Mouse (Mus musculus) right cerebral cortex, adult 2 months (tissue): Measurements from ENCODE around the gene 6430571L13Rik.

Source experiments
- DNase-seq, 2 experiments: peaks; one replicate each; pipeline ENCODE4 v3.0.0; 2021 to 2022; ENCODE audit warnings: low spot score in 2 of 2

6430571L13Rik gene

DNA sequence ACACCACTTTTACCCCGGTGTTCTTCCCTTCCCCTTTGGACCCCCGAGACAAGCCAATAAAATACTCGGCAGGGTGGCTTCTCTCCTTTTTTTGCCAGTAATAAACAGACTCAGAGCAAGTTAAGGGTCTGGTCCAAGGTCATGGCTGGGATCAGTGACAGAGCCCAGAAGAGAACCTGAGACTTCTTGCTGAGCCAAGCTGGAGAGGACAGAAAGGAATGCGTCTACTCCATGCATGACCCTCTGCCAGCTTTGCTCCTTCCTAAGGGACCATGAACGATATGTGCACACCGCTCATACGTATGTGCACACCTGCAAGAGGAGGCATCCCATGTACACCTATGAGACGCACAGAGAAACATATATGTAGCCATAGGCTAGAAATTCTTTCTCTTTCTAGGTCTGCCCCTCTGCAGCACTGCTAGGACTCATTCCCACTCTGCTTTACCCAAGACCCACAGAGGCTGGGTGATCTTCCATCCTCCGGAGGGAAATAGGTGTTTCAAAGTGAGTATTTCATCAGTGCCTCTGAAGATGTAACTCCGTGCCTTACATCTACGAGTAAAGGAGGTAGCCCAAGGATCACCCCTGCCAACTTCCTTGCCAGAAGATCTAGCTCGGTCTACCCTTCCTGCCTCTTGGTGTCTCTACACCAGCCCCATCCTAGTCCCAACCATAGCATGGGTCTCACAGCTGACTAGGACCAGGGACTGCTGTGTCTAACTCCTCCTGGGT lies 676 bp downstream of the 6430571L13Rik start:
- no peak for DNase-seq

DNA sequence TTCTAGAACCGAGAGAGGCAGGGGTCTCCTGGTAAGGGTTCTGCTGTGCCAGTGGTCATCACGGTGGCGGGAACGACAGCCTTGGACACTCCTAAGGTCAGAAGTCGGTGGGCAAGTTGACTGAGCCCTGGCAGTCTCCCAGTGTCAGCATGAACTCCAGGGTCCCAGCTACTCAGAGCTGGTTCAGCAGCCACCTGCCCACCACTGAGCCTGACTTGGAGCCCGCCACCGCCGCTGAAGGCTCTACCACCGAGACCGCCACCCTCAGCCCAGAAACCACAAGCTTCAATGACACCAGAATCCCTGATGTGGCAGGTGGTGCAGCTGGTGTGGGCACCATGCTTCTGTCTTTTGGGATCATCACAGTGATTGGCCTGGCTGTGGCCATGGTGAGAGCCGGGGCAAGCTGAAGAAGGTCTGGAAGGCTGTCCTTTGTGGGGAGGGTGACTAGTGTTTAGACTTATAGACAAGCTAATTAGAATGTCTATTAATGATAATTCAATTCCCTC lies 1.9 kb downstream of the 6430571L13Rik start:
- no peak for DNase-seq

DNA sequence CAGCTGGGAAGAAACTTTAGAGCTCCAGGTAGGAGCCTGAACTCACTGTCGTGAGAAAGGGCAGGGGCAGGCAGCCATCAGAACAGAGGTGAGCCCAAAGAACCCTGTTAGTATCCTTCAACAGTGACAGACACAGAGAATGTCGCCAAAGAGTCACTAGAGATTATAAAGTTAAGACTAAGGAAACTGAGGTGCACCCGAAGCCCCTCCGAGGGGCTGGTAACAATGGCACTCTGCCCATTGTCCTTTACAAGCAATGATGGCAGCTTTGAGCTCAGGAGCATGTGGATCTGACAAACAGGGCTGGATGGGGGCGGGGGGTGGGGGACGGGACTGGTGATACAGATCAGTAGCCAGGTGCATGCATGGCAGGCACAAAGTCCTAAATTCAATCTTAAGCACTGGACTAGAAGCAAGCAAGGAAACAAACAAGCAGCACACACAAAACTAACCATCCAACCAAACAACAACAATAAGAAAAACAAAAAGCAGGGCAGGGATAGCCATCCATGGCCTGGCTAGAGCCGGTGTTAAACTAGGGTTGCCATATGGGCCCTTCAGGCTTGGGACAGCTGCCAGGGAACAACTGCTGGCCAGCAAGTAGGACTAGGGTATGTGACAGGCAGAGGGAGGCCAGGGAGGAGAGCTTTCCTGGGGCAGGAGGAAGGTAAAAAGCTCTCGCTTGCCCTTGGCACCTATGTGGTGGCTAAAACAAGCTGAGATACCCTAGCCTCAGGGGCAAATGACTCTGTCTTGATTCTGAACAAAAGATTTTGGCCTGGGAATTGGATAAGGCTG lies 2.9 kb downstream of the 6430571L13Rik start:
- DNase-seq, result no peak

DNA sequence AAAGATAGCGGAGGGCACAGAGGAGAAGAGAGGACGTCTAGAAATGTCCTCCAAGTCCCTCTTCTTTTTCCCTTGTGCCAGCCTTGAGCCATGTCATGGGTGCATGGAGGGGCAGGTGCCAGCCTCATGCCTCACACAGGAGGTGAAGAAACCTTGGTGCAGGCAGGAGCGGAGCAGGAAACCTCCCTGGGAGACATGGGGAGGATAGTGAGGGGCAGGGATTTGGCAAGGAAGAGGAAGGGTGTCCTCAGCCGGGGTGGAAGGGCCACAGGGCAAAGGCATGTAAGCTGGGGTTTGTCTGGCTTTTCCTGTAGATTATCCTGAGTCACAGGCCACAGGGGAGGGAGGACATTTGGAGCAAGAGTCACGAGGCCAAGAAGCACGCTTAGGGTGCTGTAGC lies 3.6 kb downstream of the 6430571L13Rik start:
- no peak for DNase-seq

DNA sequence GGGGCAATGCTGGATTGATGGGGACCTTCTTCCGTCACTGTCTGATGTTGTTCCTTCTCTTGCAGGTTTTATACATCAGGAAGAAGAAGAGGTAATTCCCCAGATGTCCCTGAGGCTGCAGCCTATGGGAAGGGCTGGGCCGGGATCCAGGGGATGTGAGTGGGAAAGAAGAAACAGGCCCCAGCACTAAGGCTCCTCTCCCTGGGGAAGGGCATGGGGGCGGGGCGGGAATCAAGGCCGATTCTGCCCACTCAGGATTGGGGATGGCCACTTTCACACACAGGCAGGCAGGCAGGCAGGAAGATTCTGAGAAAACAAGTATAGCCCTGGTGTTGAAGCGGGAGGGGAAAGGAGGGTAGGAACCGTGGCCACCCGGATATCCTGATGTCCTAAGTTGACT lies 5.7 kb downstream of the 6430571L13Rik start:
- DNase-seq, result no peak

DNA sequence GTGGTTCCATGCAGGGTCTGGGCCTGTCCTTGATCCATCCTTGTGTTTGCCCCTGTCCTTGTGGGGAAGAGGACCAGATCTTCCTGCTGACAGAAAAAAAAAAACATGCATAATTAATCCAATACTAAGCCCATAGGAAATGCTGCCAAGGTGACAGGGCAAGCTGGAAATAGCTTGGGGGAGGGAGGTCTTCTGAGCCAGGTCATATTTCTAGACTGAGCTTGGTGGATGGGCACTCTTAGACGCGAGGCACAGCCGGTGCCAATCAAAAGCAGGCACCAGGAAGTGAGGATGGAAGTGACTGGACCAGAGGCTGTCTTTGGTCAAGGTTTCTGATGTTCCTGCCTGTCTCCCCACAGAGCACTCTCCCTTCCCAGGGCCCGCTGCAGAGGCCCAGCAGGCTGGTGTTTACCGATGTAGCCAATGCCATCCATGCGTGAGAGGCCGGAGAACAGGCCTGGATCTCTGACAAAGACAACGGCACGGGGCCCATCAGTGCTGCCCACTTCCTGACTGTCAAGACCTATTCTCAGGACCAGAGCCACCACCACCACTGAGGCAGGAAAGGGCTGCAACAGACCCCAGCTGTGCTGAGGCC lies 7.3 kb downstream of the 6430571L13Rik start:
- no peak for DNase-seq

DNA sequence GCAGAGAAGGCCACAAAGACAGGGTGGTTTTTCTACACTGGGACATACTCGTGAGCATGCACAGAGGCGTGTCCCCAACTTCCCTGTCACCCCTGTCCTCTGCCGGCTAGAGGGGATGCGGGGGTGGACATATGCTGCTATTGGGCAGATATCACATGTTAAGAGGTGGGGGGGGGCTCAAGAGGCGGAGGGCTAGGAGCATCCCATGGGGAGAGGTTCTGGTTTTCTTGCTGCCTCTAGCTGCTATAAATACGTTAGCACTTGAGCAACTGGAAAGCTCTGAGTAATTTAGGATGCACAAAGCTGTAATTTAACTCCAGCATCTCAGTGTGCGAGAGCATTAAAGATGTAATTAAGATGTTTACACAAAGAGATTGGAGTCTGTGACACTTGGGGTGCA lies 8.9 kb downstream of the 6430571L13Rik start:
- no peak for DNase-seq

DNA sequence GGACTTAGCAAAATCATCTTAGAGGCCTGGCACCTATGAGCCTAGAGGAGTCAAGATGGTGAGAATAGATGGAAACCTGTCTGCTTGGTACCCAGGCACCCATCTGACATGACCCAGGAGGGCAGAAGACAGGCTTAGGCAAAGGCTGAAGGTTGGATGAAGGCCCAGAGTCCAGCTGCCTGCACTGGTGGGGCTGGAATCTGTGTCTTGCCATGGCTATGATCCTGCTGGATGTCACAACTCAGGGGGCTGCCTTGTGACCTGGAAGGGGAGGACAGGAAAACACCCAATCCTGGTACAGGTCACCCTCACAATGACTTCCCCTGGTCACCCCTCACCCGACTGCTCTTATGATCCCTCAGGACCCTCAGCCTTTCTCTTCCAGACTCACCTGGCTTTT lies 14.4 kb downstream of the 6430571L13Rik start:
- DNase-seq, result no peak

DNA sequence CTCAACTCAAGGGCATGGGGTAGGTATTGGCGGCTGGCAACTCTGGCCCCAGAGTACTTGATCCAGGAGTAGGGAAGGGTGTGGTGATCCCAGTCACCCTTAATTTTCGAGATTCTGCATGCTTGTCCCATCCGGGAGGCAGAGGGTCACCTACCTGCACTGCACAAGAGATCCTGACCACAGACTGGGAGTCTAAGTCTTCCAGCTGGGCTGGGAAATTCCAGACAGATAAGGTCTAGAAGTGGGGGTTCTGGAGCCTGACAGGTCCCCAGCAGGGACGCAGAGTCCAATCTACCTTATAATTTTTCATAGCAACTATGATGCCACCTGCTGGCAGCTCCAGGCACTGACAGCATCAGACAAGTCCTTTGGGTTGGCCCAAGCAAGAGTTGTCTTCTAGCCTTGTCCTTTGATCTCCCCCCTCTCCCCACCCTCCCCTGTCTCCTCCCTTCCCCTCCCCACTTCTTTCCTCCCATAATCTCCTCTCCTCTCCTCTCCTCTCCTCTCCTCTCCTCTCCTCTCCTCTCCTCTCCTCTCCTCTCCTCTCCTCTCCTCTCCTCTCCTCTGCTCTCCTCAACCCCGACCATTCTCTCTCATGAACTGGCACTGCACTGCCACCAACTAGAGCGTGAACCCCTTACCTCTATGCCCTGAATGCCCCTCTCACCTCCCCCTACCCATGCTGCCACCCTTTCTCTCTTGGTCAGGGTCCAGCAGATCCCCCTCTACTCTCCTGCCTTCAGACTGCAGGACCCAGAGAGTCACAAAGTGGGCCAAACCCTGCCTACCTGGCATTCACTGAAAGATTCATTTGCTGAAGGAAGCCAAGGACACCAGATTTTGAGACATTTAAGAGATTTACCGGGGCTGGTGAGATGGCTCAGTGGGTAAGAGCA lies 15.7 kb downstream of the 6430571L13Rik start:
- DNase-seq, result peak; percentile 66 to 73

DNA sequence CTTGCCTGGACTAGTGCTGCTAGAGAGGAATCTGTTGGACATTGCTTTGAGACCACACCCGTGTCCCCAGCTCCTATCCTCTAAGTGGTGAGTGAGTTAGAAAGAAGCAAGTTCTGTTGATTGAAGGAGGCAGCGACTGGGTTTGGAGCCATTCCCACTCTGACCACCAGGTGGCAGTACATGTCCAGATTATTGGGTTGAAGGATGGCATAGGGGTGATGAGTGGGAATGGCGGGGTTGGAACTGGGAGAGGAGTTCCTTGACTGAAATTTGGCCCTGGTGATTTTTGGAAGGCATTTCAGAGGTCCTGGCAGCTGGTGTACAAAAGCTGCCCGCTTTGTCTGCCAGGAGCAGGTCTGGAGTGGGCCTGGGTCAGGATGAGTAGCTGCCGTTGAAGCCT lies 17.2 kb downstream of the 6430571L13Rik start:
- DNase-seq, result peak; percentile 83 to 91

DNA sequence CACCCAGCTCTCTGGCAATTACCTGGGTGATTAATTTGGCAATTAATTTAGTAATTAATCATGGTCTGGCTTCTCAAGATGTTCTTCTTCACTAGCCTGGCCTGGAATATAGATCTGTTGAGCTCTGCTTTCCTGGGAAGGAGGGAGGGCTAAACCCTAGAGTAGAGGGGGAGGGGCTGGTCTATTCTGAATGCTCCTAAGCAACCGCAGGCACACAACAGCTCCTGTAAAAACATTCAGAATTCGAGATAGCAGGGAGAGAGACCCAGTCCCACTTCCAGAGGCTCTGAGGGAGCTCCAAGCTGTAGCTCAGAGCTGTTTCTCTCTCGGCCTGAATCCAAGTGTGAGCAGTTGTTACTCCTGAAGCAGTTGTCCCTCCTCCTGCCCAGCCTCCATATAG lies 20.6 kb downstream of the 6430571L13Rik start:
- DNase-seq, result no peak

DNA sequence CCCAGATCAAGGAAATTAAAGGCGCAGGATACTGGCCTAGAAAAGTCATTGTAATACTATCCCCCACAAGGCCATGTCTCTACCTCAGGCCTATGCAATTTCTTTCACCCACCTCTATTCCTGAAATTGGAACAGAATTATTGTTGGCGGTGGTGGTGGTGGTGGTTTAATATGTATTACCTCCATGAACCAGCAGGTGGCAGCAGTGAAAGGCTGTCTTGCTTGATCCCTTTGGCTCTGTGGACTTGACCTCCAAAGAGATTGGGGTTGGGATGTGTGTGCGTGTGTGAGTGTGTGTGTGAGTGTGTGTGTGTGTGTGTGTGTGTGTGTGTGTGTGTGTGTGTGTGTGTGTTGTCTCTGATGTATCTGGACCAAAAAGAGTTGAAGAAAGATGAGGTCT lies 26.2 kb downstream of the 6430571L13Rik start:
- DNase-seq, result peak; percentile 65 to 71

DNA sequence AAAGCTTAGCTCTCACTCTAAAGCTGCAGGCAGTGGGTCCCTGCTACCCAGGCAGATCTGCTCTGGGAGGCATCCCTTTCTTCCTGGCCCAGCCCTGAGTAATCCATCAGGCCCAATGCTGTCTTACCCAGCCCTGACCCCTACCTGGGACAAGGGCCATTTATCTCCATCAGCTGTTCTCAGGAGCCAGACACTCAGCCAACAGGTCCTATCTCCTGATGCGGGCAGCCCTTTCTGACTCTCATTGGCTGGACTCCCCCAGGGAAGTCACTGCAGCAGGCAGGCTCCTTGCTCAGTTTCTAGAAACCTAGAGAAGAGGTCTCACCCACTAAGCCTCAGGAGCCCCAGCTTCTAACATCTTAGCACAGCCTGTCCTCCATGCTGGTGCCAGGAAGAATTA lies 27.9 kb downstream of the 6430571L13Rik start:
- DNase-seq, result no peak

DNA sequence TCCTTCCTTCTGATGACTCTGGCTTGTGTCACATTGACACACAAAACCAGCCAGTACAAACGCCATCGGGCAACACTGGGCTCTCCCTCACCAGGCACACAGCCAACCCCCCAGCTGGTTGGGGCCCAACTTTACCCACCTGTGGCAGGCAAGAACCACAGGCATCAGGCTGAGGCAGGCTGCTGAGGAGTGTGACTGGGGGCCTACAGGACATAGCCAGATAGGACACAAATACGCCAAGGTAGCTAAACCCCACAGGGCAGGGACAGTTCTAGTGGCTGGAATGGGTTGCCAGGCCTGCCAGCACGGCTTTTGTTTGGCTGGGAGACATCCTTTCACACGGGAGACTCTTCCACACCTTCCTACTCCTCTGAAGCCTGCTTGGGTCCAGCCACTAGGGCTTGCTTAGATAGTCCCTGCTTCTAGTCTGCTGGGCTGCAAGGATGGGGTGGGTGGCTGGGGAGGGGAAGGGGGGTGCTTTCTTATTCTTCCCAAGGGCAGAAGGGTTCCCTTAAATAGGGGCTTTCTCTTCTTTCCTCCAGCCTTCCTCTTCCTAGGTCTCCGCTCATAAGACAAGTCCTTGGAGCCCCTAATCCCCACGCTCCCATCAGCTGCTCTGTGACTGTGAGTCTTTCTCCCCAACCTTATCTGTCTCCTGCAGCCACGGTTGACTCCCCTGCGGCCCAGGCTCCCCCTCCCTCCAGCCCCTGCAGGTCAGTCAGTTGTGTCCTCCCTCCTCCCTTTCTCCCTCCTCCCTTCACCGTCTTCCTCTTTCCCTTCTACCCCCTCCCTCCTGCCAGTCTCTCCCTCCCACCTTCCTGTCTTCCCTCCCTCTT lies 29.1 kb downstream of the 6430571L13Rik start:
- DNase-seq, result no peak

DNA sequence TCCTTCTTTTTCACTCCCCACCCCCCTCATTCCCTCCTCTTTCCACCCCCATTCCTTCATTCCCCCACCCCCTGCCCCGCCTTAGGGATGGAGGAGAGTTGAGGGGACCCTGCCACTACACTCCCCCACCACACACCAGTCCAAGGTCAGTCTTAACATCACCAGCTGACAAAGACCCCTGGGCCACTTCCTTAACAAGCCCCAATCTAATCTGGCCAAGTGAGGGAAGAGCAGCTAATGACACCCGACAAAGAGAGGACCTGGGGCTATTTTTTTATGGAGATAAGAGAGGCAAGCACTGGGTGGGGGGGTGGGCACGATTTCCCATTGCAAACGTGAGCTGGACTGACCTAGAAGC lies 29.7 kb downstream of the 6430571L13Rik start:
- DNase-seq, result no peak

DNA sequence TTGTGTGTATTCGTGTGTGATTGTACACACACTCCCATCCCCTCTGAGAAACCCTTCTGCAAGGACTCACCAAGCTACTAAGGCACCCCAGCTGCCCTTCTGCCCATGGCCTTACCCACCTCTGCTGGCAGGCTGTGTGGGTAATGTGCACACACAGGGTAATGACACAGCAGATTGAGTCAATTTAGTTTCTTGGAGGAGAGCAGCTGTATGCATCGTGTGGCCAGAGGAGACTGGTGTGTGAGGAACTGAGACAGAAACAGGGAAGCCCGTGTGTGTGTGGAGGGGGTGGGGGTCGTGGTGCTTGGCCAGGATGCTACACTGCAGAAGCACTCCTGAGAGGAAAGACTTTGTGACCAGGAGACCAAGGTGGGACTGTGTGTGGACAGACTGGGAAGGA lies 32.0 kb downstream of the 6430571L13Rik start:
- DNase-seq, result no peak

DNA sequence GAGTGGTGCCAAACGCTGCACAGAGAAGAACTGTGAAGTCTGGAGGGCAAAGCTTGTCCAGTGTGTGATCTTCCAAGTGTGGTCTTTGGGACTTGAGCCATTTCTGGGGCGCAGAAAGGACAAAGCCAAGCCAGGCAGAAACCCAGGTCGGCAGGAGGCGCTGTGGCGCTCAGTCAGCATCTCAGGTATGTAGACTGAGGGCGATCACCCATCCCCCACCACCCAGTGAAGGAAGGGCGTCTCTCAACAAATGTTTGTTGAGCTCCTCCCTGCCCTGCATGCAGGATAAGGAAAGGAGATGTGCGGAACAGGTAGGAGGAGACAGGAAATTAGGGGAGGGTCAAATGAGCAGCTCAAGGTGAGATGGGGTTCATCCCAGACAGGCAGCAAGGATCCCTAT lies 34.2 kb downstream of the 6430571L13Rik start:
- no peak for DNase-seq

DNA sequence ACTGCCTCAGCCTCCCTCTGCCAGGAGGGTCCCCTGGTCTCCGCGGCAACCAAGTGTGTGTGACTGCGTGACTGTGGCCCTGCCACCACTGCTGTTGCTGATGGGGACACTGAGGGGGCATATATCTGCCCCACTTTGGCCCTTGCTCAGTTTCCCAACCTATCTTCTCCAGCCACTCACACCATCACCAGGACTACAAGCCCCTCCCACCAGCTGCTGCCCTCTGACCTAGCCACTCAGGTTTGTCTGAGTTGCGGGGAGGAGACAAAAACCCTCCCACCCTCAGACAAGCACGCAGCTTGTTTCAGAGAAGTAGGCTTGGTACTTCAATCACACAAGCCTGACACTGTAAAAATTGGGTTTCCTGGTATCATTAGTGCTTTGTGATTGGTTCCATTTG lies 35.0 kb downstream of the 6430571L13Rik start:
- no peak for DNase-seq

DNA sequence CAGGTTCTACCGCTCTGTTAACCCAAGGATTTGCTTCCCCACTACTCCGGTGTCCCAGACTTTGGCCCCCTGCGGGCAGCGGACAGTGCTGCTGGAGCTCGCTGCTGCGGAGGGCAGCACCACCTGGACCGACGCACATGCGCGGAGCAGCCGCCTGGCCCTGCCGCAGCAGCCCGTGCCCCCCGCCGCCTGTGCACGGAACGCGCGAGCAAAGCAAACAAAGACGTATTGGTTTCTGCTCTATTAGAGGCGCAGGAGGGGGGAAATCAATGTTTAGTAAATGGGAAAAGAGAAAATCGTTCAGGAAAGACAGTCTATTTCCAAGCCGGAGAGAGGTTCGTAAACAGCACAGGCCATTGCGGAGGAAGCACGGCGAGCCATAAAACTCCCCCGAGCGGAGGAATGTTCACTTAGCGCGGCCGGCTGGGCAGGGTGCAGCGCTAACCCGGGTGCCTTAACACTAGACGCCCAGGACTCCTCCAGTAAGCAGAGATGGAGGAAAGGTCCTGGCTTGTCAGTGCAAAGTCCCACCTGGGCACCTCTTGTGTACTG lies 37.6 kb downstream of the 6430571L13Rik start:
- no peak for DNase-seq

DNA sequence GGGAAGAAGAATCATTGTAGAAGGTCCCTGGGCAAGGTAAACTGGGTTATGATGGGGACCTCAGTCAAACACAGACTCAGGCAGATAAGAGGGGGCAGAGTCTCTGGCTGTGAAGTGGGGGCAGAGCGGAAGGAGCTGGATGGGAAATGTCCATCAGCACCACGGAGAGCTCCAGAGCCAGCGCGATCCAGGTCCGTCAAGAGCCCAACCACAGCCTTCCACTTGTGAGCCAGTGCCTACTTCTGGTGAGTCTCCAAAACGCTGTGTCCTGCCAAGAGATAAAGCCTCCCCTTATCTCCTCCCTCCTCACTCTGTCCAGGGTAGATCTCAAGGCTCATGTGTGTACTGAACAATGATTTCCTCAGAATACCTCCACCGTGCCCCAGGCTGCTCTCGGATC lies 41.3 kb downstream of the 6430571L13Rik start:
- DNase-seq, result no peak

DNA sequence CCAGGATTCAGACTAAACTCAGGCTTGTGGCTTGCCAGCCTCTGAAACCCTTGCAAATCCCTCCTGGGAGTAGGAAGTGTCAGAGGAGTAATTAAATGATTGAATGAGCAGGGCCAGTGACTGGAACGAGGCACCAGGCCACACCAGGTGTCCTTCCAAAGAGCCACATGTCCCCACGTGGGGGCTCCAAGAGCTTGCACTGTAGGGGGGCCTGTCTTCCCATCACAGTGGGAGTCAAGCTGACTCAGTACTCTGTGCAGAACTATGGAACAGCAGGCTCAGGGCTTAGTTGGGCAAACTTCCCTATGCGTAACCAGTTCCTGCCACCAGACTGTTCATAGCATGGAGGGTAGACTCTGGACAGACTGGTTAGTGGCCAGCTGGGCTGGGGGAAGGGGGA lies 44.0 kb downstream of the 6430571L13Rik start:
- no peak for DNase-seq
